Mouse (Mus musculus) erythroblast, embryonic 14.5 days (primary cell): ENCODE data around the gene Hoxa4.

Source experiments
- GATA1 ChIP-seq: IDR thresholded peaks from 2 replicates; pipeline ENCODE4 v1.6.1; 2012; ENCODE audit warnings: low read length, inconsistent platforms, mixed read lengths
- TAL1 ChIP-seq: IDR thresholded peaks from 3 replicates; pipeline ENCODE4 v1.6.1; 2012; ENCODE audit warnings: low read length, inconsistent platforms, mixed read lengths

DNA sequence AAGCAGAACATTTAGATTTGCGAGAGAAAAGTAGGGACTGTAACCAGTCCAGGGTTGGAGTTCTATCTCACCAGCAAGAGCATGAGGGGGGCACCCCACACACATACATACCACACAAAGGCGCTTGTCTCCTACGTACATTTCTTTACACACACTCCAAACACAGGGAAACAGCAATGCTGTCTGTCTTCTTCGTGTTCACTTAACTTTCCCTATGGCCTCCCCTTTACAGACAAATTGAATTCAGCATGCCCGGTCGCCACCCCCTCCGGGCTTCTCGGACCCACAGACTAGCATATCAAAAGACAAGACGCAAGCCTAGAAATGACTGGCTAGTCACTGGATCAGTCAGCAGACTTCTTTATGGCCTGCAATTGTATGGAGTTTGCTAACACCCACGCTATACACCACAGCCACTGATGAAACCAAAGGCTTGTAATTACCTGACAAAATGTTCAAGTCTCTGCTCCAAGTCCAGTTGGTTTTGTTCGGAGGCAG, 11.3 kb downstream of the Hoxa4 start:
- TF ChIP-seq GATA1 (no peak), TAL1 (no peak)
